Mouse (Mus musculus): ENCODE data around the gene Gm21974. TPM values are rescaled to one million over a fixed set of nuclear protein-coding genes. Genes with fewer than 3 reads are reported as not detected.
"Not testable (repeated sequence)": the region's sequence is repeated elsewhere in the genome, so short reads cannot be mapped to it uniquely, and the experiment has no call there.

The Gm21974 gene
- polyA plus RNA-seq, 1 experiment from 2014 or later = not detected

DNA sequence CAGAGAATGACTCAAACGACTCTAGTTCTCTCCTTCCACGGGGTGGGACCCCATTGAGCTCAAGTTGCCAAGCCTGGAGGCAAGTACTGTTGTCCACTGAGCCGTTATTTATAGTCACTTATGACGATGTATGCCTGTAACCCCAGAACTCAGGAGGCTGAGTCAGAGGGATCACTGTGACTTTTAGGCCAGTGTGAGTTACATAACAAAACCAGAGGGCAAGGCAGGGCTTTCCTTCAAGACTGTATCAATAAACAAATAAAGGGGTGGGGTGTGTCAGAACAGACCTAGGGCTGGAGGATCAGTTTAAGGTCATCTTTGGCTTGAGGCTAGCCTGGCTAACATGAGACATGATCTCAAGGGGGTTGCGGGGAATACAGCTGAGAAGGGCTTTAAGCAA lies 44.3 kb downstream of the Gm21974 start:
- H3K27me3 ChIP-seq (ENCODE audit: control insufficient read depth, insufficient read depth, low read length) = no peaks in the 10 kb centered on the region
- H3K4me3 ChIP-seq (ENCODE audit: low read length) = no peak overlapping the region
- H3K4me2 ChIP-seq (replicated peaks; ENCODE audit: low read depth, low read length) = no peak overlapping the region
- H3K4me1 ChIP-seq (ENCODE audit: control insufficient read depth, insufficient read depth, low read length) = no peaks in the 10 kb centered on the region
- peaks cover 11% of the 10 kb centered on the region; the same call in 1 of the 2 replicates for H3K36me3 ChIP-seq (ENCODE audit: control insufficient read depth, insufficient read depth, low read length)
- no peak overlapping the region for H3K27ac ChIP-seq (ENCODE audit: low read depth, low read length)
- ATAC-seq (ENCODE audit: low FRiP score, low TSS enrichment) = no peak
- no peaks in the 10 kb centered on the region for H3K9me3 ChIP-seq (ENCODE audit: control insufficient read depth, low read length)
- H3K9ac ChIP-seq (ENCODE audit: low read depth, low read length) = no peak overlapping the region
- 62% methylated on average over 5 of the region's 5 CpGs for WGBS

DNA sequence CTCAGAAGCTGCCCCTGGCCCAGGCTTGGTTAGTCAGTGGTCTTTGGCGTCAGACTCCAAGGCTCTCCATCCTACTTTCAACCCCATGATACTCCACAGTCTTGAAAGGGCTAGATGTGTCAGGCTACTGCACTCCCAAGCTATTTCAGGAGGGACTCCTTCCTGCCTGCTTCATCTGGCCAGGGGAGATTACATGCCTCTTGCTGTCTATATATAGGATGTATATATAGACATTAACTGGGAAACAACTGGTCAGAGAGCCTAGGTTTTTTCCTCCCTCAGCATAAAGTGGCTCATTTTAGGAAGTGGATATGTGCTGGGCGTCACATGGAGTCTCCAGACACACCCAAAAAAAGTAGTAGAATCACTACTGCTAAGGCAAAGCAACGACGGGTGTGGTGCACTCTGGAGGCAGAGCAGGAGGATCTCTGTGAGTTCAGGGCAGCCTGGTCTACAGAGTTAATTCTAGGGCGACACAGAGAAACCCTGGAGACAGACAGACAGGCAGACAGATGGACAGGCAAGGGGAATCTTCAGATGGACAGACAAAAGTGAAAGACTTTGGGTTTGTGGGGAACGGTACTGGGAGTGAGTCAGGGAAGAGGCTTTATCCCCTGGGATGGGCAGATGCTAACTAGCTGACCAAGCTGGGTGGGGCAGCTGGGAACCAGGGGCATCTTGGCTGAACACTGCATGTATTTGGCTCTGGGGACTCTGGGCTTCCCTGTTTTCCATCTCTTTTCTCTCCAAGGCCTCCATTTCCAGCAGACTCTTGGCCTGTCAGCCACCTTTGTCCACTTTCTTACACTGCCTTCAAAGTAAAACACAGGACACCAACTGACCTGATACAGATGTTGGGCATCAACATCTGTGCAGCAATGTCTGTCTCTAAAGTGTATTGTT lies 45.0 kb downstream of the Gm21974 start:
- Histone ChIP-seq H3K27me3 (ENCODE audit: control insufficient read depth, insufficient read depth, low read length) (no peaks in the 10 kb centered on the region), H3K4me1 (ENCODE audit: control insufficient read depth, insufficient read depth, low read length) (no peaks in the 10 kb centered on the region), H3K9me3 (ENCODE audit: control insufficient read depth, low read length) (no peaks in the 10 kb centered on the region), H3K27ac (ENCODE audit: low read depth, low read length) (no peak overlapping the region), H3K4me3 (ENCODE audit: low read length) (no peak overlapping the region), H3K36me3 (ENCODE audit: control insufficient read depth, insufficient read depth, low read length) (peaks cover 14% of the 10 kb centered on the region; the same call in 1 of the 2 replicates), H3K9ac (ENCODE audit: low read depth, low read length) (no peak overlapping the region), H3K4me2 (replicated peaks; ENCODE audit: low read depth, low read length) (no peak overlapping the region)
- no peak for ATAC-seq (ENCODE audit: low FRiP score, low TSS enrichment)
- WGBS = 85% methylated on average over 6 of the region's 6 CpGs

GRCm38 (mm10) chr7:127842001-127842718 lies 53.1 kb downstream of the Gm21974 start:
- peak overlapping the region; percentile 68 for H3K9ac ChIP-seq (ENCODE audit: low read depth, low read length)
- H3K27me3 ChIP-seq (ENCODE audit: control insufficient read depth, insufficient read depth, low read length) = no peaks in the 10 kb centered on the region
- WGBS = under 1% methylated on average over 40 of the region's 40 CpGs
- peak overlapping the region; percentile 90 for H3K4me2 ChIP-seq (replicated peaks; ENCODE audit: low read depth, low read length)
- peaks cover 5% of the 10 kb centered on the region; the same call in 1 of the 2 replicates for H3K4me1 ChIP-seq (ENCODE audit: control insufficient read depth, insufficient read depth, low read length)
- peak; percentile 69 for ATAC-seq (ENCODE audit: low FRiP score, low TSS enrichment)
- H3K4me3 ChIP-seq (ENCODE audit: low read length) = peak overlapping the region; percentile 87
- peaks cover 23% of the 10 kb centered on the region; the same call in 1 of the 2 replicates for H3K36me3 ChIP-seq (ENCODE audit: control insufficient read depth, insufficient read depth, low read length)
- H3K9me3 ChIP-seq (ENCODE audit: control insufficient read depth, low read length) = no peaks in the 10 kb centered on the region
- peak overlapping the region; percentile 82; the same call in 1 of the 2 replicates for H3K27ac ChIP-seq (ENCODE audit: low read depth, low read length)

GRCm38 (mm10) chr7:127841340-127842000 lies 53.8 kb downstream of the Gm21974 start:
- H3K9ac ChIP-seq (ENCODE audit: low read depth, low read length) = peak overlapping the region; percentile 68
- H3K27me3 ChIP-seq (ENCODE audit: control insufficient read depth, insufficient read depth, low read length) = no peaks in the 10 kb centered on the region
- WGBS = under 1% methylated on average over 39 of the region's 46 CpGs
- H3K4me2 ChIP-seq (replicated peaks; ENCODE audit: low read depth, low read length) = peak overlapping the region; percentile 90
- H3K9me3 ChIP-seq (ENCODE audit: control insufficient read depth, low read length) = no peaks in the 10 kb centered on the region
- H3K27ac ChIP-seq (ENCODE audit: low read depth, low read length) = peak overlapping the region; percentile 82
- peak; percentile 90 for ATAC-seq (ENCODE audit: low FRiP score, low TSS enrichment)
- H3K4me1 ChIP-seq (ENCODE audit: control insufficient read depth, insufficient read depth, low read length) = peaks cover 5% of the 10 kb centered on the region; the same call in 1 of the 2 replicates
- peaks cover 16% of the 10 kb centered on the region; the same call in 1 of the 2 replicates for H3K36me3 ChIP-seq (ENCODE audit: control insufficient read depth, insufficient read depth, low read length)
- peak overlapping the region; percentile 87 for H3K4me3 ChIP-seq (ENCODE audit: low read length)

- Histone ChIP-seq H3K36me3 (ENCODE audit: control insufficient read depth, insufficient read depth, low read length) (peaks cover 16% of the 10 kb centered on the region; the same call in 1 of the 2 replicates), H3K9ac (ENCODE audit: low read depth, low read length) (peak overlapping the region; percentile 68), H3K27ac (ENCODE audit: low read depth, low read length) (peak overlapping the region; percentile 82), H3K4me1 (ENCODE audit: control insufficient read depth, insufficient read depth, low read length) (peaks cover 5% of the 10 kb centered on the region; the same call in 1 of the 2 replicates), H3K4me2 (replicated peaks; ENCODE audit: low read depth, low read length) (peak overlapping the region; percentile 90), H3K9me3 (ENCODE audit: control insufficient read depth, low read length) (no peaks in the 10 kb centered on the region), H3K4me3 (ENCODE audit: low read length) (peak overlapping the region; percentile 87), H3K27me3 (ENCODE audit: control insufficient read depth, insufficient read depth, low read length) (no peaks in the 10 kb centered on the region)
- ATAC-seq (ENCODE audit: low FRiP score, low TSS enrichment) = peak; percentile 25
- WGBS = 3% methylated on average over 15 of the region's 15 CpGs
These were observed 54.4 kb downstream of the Gm21974 start for GRCm38 (mm10) chr7:127840886-127841285.

DNA sequence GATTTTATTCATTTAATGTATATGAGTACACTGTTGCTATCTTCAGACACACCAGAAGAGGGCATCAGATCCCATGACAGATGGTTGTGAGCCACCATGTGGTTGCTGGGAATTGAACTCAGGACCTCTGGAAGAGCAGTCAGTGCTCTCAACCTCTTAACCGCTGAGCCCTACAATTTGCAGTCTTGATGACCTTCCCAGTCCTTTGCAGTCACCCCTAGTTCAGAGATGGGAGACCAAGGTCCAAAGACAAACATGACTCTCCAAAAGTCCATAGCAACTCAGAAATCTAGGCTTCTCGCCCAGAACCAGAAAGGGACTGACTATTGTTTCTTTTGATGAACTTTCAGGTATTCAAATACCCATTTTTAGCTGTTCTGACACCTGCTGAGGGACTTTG lies 55.2 kb downstream of the Gm21974 start:
- H3K9me3 ChIP-seq (ENCODE audit: control insufficient read depth, low read length); H3K9ac ChIP-seq (ENCODE audit: low read depth, low read length); H3K4me2 ChIP-seq (replicated peaks; ENCODE audit: low read depth, low read length); H3K4me1 ChIP-seq (ENCODE audit: control insufficient read depth, insufficient read depth, low read length); H3K27ac ChIP-seq (ENCODE audit: low read depth, low read length); ATAC-seq (ENCODE audit: low FRiP score, low TSS enrichment); H3K4me3 ChIP-seq (ENCODE audit: low read length); H3K27me3 ChIP-seq (ENCODE audit: control insufficient read depth, insufficient read depth, low read length): not testable (repeated sequence)
- peaks cover 14% of the 10 kb centered on the region; the same call in 1 of the 2 replicates for H3K36me3 ChIP-seq (ENCODE audit: control insufficient read depth, insufficient read depth, low read length)
- 81% methylated on average over 2 of the region's 2 CpGs for WGBS

DNA sequence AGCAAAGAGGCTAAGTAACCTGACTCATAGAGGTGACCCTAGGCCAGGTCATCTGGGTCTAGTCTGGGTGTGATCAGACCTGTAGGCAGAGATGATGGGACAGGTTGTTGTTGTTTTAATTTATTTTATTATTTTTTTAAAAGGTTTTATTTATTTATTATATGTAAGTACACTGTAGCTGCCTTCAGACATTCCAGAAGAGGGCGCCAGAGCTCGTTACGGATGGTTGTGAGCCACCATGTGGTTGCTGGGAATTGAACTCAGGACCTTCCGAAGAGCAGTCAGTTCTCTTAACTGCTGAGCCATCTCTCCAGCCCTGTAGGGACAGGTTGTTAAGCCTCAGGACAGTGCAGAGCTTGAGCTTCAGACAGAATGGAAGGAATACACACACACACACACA lies 57.4 kb downstream of the Gm21974 start:
- H3K4me1 ChIP-seq (ENCODE audit: control insufficient read depth, insufficient read depth, low read length); H3K36me3 ChIP-seq (ENCODE audit: control insufficient read depth, insufficient read depth, low read length); ATAC-seq (ENCODE audit: low FRiP score, low TSS enrichment); H3K27me3 ChIP-seq (ENCODE audit: control insufficient read depth, insufficient read depth, low read length); H3K9me3 ChIP-seq (ENCODE audit: control insufficient read depth, low read length); H3K27ac ChIP-seq (ENCODE audit: low read depth, low read length); H3K4me2 ChIP-seq (replicated peaks; ENCODE audit: low read depth, low read length); H3K4me3 ChIP-seq (ENCODE audit: low read length); H3K9ac ChIP-seq (ENCODE audit: low read depth, low read length): not testable (repeated sequence)
- 76% methylated on average over 4 of the region's 4 CpGs for WGBS

DNA sequence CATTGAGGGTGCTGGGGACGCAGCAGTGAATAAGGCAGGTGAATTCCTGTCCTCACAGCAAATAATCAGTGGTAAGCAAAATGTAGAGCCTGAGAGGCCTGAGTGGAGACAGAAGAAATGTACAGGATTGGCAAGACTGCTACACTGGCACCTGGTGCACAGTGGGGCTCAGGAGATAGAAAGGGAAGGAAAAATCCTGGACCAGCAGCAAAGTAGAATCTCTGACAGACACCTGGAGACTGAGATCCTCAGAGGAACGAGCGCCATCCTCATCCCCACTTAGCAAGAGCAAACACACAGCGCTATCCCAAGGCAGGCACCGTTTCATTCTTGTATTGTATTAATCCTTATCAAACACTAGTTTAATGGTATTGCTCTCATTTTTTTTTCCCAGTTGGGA lies 57.8 kb downstream of the Gm21974 start:
- Histone ChIP-seq H3K4me2 (replicated peaks; ENCODE audit: low read depth, low read length) (no peak overlapping the region), H3K36me3 (ENCODE audit: control insufficient read depth, insufficient read depth, low read length) (no peaks in the 10 kb centered on the region), H3K9me3 (ENCODE audit: control insufficient read depth, low read length) (no peaks in the 10 kb centered on the region), H3K9ac (ENCODE audit: low read depth, low read length) (no peak overlapping the region), H3K4me3 (ENCODE audit: low read length) (no peak overlapping the region), H3K27ac (ENCODE audit: low read depth, low read length) (no peak overlapping the region), H3K27me3 (ENCODE audit: control insufficient read depth, insufficient read depth, low read length) (no peaks in the 10 kb centered on the region), H3K4me1 (ENCODE audit: control insufficient read depth, insufficient read depth, low read length) (peaks cover 5% of the 10 kb centered on the region; the same call in 1 of the 2 replicates)
- no peak for ATAC-seq (ENCODE audit: low FRiP score, low TSS enrichment)
- WGBS = 91% methylated on average over 5 of the region's 5 CpGs

Measured in kidney, embryonic 14.5 days (tissue).